Mouse (Mus musculus): ENCODE results near the gene Tspo. TPM values are rescaled to one million over a fixed set of nuclear protein-coding genes. Genes with fewer than 3 reads are reported as not detected.

Tspo gene
- total and polyA plus RNA-seq, 3 experiments, result 20.8 to 70.3 (median 42.4) TPM

DNA sequence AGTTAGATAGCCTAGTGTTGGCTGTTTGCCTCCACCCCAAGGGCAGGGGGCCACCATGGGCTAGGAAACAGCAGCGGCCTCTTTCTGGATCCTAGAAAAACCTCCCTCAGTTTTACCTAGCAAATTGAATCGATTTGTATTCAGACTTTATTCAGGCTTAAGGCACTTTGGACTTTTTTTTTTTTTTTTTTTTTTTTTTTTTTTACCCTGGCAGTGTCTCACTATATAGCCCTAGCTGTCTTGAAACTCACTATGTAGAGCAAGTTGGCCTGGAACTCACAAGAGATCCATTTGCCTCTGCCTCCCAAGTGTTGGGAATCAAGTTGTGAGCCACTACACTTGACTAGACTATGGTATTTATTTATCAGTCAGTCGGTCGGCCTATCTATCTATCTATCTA lies 33.4 kb downstream of the Tspo start:
- H3K4me3 ChIP-seq (replicated peaks in 1 of 3; ENCODE audit: low read depth in 2 of 3, low read length in 2 of 3, poor library complexity in 1 of 3), result no peak overlapping the region
- H3K4me1 ChIP-seq (ENCODE audit: control insufficient read depth in 1 of 2, insufficient read depth in 2 of 2), result peaks cover 6 to 23% of the 10 kb centered on the region in 2 experiments; a peak in 3 of 4 replicates
- H3K79me2 ChIP-seq (replicated peaks; ENCODE audit: control insufficient read depth, extremely low read depth, insufficient read depth, poor library complexity, severe bottlenecking), result peaks cover 13% of the 10 kb centered on the region
- in situ Hi-C loops (cut with MboI; ENCODE audit: low pct_ligation_motif_present, low pct_unique_long_range_greater_than_20kb, low sequenced_read_pairs) (no loop called here), dilution Hi-C loops (cut with MboI; ENCODE audit: extremely low pct_ligation_motif_present, extremely low pct_unique_long_range_greater_than_20kb, low sequenced_read_pairs) (no loop called here)
- H3K4me2 ChIP-seq (ENCODE audit: insufficient read depth, low read depth, poor library complexity, severe bottlenecking), result no peak overlapping the region
- no peak overlapping the region for H3K9ac ChIP-seq (ENCODE audit: insufficient read depth, low read depth)
- no peak overlapping the region for H3K27ac ChIP-seq (ENCODE audit: insufficient read depth, low read depth)
- peaks cover 0 to 12% of the 10 kb centered on the region in 2 experiments for H3K36me3 ChIP-seq (replicated peaks in 1 of 2; ENCODE audit: control insufficient read depth in 1 of 2, insufficient read depth in 1 of 2, low read length in 1 of 2)
- DNase-seq (ENCODE audit: extremely low read depth), result no peak
- H3K9me3 ChIP-seq (replicated peaks; ENCODE audit: low read length), result no peaks in the 10 kb centered on the region
- no peak for TF ChIP-seq USF1 (IDR thresholded peaks at IDR 0.05; ENCODE audit: low read depth, low read length)
- no peak for TF ChIP-seq MAX (IDR thresholded peaks at IDR 0.05; ENCODE audit: low read length)
- TF ChIP-seq BHLHE40 (IDR thresholded peaks at IDR 0.05; ENCODE audit: low read depth, low read length), result no peak
- TF ChIP-seq JUND (conservative IDR thresholded peaks at IDR 0.05; ENCODE audit: low read depth, low read length), result no peak
- no peak for TF ChIP-seq UBTF (IDR thresholded peaks at IDR 0.05; ENCODE audit: low read depth, low read length)
- TF ChIP-seq HCFC1 (IDR thresholded peaks at IDR 0.05; ENCODE audit: low read depth, low read length), result no peak
- TF ChIP-seq CTCF (conservative IDR thresholded peaks at IDR 0.05 in 1 of 2, IDR thresholded peaks at IDR 0.05 in 1 of 2; ENCODE audit: low read depth in 2 of 2, low read length in 2 of 2), result no peak
- no peaks in the 10 kb centered on the region for H3K27me3 ChIP-seq (replicated peaks)

DNA sequence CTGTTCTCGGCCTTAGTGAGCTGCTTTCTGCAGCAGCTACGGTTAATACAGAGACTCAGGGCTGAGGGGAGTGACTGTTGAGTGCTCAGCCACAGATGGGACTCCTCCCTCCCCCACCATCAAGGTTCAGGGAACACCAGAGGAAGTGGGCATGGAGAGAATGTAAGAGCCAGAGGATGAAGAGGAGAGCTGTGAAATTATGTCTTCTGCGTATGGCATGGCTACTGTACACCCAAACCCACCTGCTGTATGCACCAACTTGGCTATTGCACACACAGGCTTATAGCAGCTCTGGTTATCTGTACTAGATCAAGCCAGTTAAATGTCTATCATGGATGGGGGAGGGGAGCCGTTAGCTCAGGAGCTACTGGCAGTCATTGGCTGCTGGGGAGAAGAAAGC lies 37.8 kb downstream of the Tspo start:
- no peak overlapping the region for H3K27ac ChIP-seq (ENCODE audit: insufficient read depth, low read depth)
- dilution Hi-C loops (cut with MboI; ENCODE audit: extremely low pct_ligation_motif_present, extremely low pct_unique_long_range_greater_than_20kb, low sequenced_read_pairs), result no loop called here
- H3K36me3 ChIP-seq (replicated peaks in 1 of 2; ENCODE audit: control insufficient read depth in 1 of 2, insufficient read depth in 1 of 2, low read length in 1 of 2), result no peaks in the 10 kb centered on the region

DNA sequence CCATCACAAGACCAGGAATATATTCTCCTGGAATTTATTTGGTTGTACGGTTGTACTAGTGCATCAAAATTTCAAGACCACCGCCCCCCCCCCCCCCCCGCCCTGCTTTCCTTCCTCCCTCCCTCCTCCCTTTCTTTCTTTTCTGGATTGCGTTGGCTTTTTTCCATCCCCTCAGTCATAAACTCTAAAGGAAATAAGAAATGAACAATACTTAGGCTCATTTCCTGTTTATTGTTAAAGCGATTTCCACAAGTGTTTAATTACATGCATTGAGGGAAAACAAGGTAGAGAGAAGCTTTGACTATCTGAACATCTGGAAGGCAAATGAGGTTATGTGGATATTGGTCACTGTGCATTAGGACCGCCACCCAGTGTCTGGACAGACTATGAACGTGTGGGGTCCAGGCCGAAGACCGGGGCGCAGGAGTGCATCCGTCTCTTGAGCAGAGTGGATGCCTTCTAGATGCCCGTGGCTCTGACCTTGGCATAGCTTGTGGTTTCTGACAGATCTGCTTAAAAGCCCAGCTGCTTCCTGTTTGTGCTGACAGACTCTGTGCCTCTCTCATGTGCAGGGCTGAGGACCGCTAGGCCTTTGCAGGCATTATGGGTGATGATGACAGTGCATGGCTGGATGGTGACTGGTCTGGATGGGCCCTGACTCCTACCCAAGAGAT lies 39.1 kb downstream of the Tspo start:
- peak; percentile 37 for DNase-seq (ENCODE audit: extremely low read depth)
- Histone ChIP-seq H3K36me3 (replicated peaks in 1 of 2; ENCODE audit: control insufficient read depth in 1 of 2, insufficient read depth in 1 of 2, low read length in 1 of 2) (no peaks in the 10 kb centered on the region), H3K4me1 (ENCODE audit: control insufficient read depth in 1 of 2, insufficient read depth in 2 of 2) (peaks cover 6 to 8% of the 10 kb centered on the region in 2 experiments), H3K9ac (ENCODE audit: insufficient read depth, low read depth) (no peak overlapping the region), H3K4me3 (replicated peaks in 1 of 3; ENCODE audit: low read depth in 2 of 3, low read length in 2 of 3, poor library complexity in 1 of 3) (no peak overlapping the region), H3K27me3 (replicated peaks) (peaks cover 10% of the 10 kb centered on the region), H3K27ac (ENCODE audit: insufficient read depth, low read depth) (no peak overlapping the region), H3K9me3 (replicated peaks; ENCODE audit: low read length) (no peaks in the 10 kb centered on the region), H3K4me2 (ENCODE audit: insufficient read depth, low read depth, poor library complexity, severe bottlenecking) (no peak overlapping the region), H3K79me2 (replicated peaks; ENCODE audit: control insufficient read depth, extremely low read depth, insufficient read depth, poor library complexity, severe bottlenecking) (no peaks in the 10 kb centered on the region)
- TF ChIP-seq GABPA (IDR thresholded peaks at IDR 0.05; ENCODE audit: insufficient replicate concordance, low read depth, low read length), result no peak
- no peak for TF ChIP-seq CHD1 (IDR thresholded peaks at IDR 0.05; ENCODE audit: low read depth, low read length)
- in situ Hi-C loops (cut with MboI; ENCODE audit: low pct_ligation_motif_present, low pct_unique_long_range_greater_than_20kb, low sequenced_read_pairs) (no loop called here), dilution Hi-C loops (cut with MboI; ENCODE audit: extremely low pct_ligation_motif_present, extremely low pct_unique_long_range_greater_than_20kb, low sequenced_read_pairs) (no loop called here)

More for the DNA sequence above, 37.8 kb downstream of the Tspo start:
- Histone ChIP-seq H3K4me3 (replicated peaks in 1 of 3; ENCODE audit: low read depth in 2 of 3, low read length in 2 of 3, poor library complexity in 1 of 3) (no peak overlapping the region), H3K4me2 (ENCODE audit: insufficient read depth, low read depth, poor library complexity, severe bottlenecking) (no peak overlapping the region), H3K79me2 (replicated peaks; ENCODE audit: control insufficient read depth, extremely low read depth, insufficient read depth, poor library complexity, severe bottlenecking) (no peaks in the 10 kb centered on the region), H3K9me3 (replicated peaks; ENCODE audit: low read length) (no peaks in the 10 kb centered on the region), H3K4me1 (ENCODE audit: control insufficient read depth in 1 of 2, insufficient read depth in 2 of 2) (peaks cover 6 to 8% of the 10 kb centered on the region in 2 experiments), H3K27me3 (replicated peaks) (peaks cover 5% of the 10 kb centered on the region), H3K9ac (ENCODE audit: insufficient read depth, low read depth) (no peak overlapping the region)
- in situ Hi-C loops (cut with MboI; ENCODE audit: low pct_ligation_motif_present, low pct_unique_long_range_greater_than_20kb, low sequenced_read_pairs), result no loop called here
- TF ChIP-seq JUND (conservative IDR thresholded peaks at IDR 0.05; ENCODE audit: low read depth, low read length) (no peak), PAX5 (IDR thresholded peaks at IDR 0.05; ENCODE audit: low read length) (no peak), EP300 (IDR thresholded peaks at IDR 0.05; ENCODE audit: low read length) (no peak), MYC (IDR thresholded peaks at IDR 0.05; ENCODE audit: low read depth, low read length) (no peak), ELF1 (IDR thresholded peaks at IDR 0.05; ENCODE audit: low read depth, low read length) (no peak), ETS1 (conservative IDR thresholded peaks at IDR 0.05; ENCODE audit: low read depth, low read length) (no peak), MAX (IDR thresholded peaks at IDR 0.05; ENCODE audit: low read length) (no peak)
- no peak for DNase-seq (ENCODE audit: extremely low read depth)
